13 mouse cellular contexts compared by ENCODE assay signal in genomic region chr1:177343121-177343520, GRCm38 (mm10).
DNase-seq lines count a peak whose midpoint lies in the region; ATAC-seq and TF ChIP-seq lines count a peak whose summit lies in the region.
"Had no signal": no experiment of that assay in that cellular context is flagged by ENCODE, and none has a peak within 500 bp of the region (broad histone marks: within the 10 kb centered on the region; RNA-seq: fewer than 3 reads in every experiment).

No protein-coding gene starts in this region.

- no peaks in the 10 kb centered on the region for H3K4me1 ChIP-seq in cerebellum, adult 2 months (ENCODE audit: control insufficient read depth, insufficient read depth, low read length)
- 0 out of 2 replicates have a peak, but pooled peaks cover 4% of the 10 kb centered on the region for H3K4me1 ChIP-seq in intestine, embryonic 14.5 days (replicated peaks; ENCODE audit: control insufficient read depth, insufficient read depth, low read length)
- H3K4me1 ChIP-seq in intestine, embryonic 15.5 days (replicated peaks), result peaks cover 4% of the 10 kb centered on the region
- H3K4me1 ChIP-seq in neural tube, embryonic 11.5 days (ENCODE audit: control insufficient read depth, insufficient read depth, low read length), result peaks cover 4% of the 10 kb centered on the region; the same call in 1 of the 2 replicates

- TF ChIP-seq POLR2A in cerebellum, adult 2 months (IDR thresholded peaks at IDR 0.05; ENCODE audit: borderline replicate concordance, insufficient read depth, low read length), result no peak

- no peak for ATAC-seq in intestine, embryonic 14.5 days (replicated peaks; ENCODE audit: low FRiP score, low TSS enrichment, low read depth)
- no peak for ATAC-seq in intestine, embryonic 15.5 days
- no peak for ATAC-seq in neural tube, embryonic 11.5 days (ENCODE audit: insufficient read depth, low FRiP score, low TSS enrichment)

- peak; percentile 54 to 68 for DNase-seq in cerebellum, postnatal 10 days
- DNase-seq in cerebellum, adult 2 months, result no peak
- peak; percentile 64 for DNase-seq in intestine, embryonic 14.5 days (ENCODE audit: low spot score)
- peak; percentile 44 for DNase-seq in neural tube, embryonic 11.5 days (ENCODE audit: low spot score)
- no peak for DNase-seq in neural tube, embryonic 10.5 days (ENCODE audit: extremely low spot score, low spot score)
- peak; percentile 30 for DNase-seq in mesoderm, embryonic 11.5 days (ENCODE audit: low read depth, low spot score)
- no peak for DNase-seq in thymus, postnatal 10 days (ENCODE audit: low spot score in 2 of 2)
- DNase-seq: lung, postnatal 10 days; thymus, postnatal 4 days had no signal

- H3K9ac ChIP-seq in intestine, embryonic 14.5 days (ENCODE audit: low read length), result no peak overlapping the region
- no peak overlapping the region for H3K9ac ChIP-seq in intestine, embryonic 15.5 days
- no peak overlapping the region for H3K9ac ChIP-seq in neural tube, embryonic 11.5 days (ENCODE audit: low read length)

- no peaks in the 10 kb centered on the region for H3K27me3 ChIP-seq in cerebellum, adult 2 months (ENCODE audit: control insufficient read depth, insufficient read depth, low read length)
- H3K27me3 ChIP-seq in intestine, embryonic 14.5 days (replicated peaks; ENCODE audit: control insufficient read depth, insufficient read depth, low read length), result no peaks in the 10 kb centered on the region
- no peaks in the 10 kb centered on the region for H3K27me3 ChIP-seq in intestine, embryonic 15.5 days (replicated peaks)
- no peaks in the 10 kb centered on the region for H3K27me3 ChIP-seq in neural tube, embryonic 11.5 days (ENCODE audit: control insufficient read depth, insufficient read depth, low read length)

- H3K4me2 ChIP-seq in intestine, embryonic 14.5 days (ENCODE audit: low read length), result no peak overlapping the region
- no peak overlapping the region for H3K4me2 ChIP-seq in intestine, embryonic 15.5 days (replicated peaks)
- no peak overlapping the region for H3K4me2 ChIP-seq in neural tube, embryonic 11.5 days (ENCODE audit: low read depth)

- WGBS in cerebellum, adult 2 months, result 34% methylated on average over 6 of the region's 6 CpGs
- WGBS in intestine, embryonic 14.5 days, result 20% methylated on average over 6 of the region's 6 CpGs
- 20% methylated on average over 6 of the region's 6 CpGs for WGBS in intestine, embryonic 15.5 days
- WGBS in neural tube, embryonic 11.5 days, result 54% methylated on average over 6 of the region's 6 CpGs

- no peaks in the 10 kb centered on the region for H3K36me3 ChIP-seq in intestine, embryonic 14.5 days (ENCODE audit: control insufficient read depth, insufficient read depth, low read length)
- H3K36me3 ChIP-seq in intestine, embryonic 15.5 days, result no peaks in the 10 kb centered on the region
- H3K36me3 ChIP-seq in neural tube, embryonic 11.5 days (ENCODE audit: control insufficient read depth, insufficient read depth, low read length), result no peaks in the 10 kb centered on the region
- H3K36me3 ChIP-seq: forebrain, embryonic 10.5 days; hindbrain, embryonic 10.5 days had no signal

- no peak overlapping the region for H3K27ac ChIP-seq in cerebellum, adult 2 months (ENCODE audit: insufficient read depth, low read length)
- H3K27ac ChIP-seq in intestine, embryonic 14.5 days (ENCODE audit: low read depth), result no peak overlapping the region
- no peak overlapping the region for H3K27ac ChIP-seq in intestine, embryonic 15.5 days
- no peak overlapping the region for H3K27ac ChIP-seq in neural tube, embryonic 11.5 days (ENCODE audit: low read depth, low read length)
- H3K27ac ChIP-seq: forebrain, embryonic 10.5 days; hindbrain, embryonic 10.5 days; layer of hippocampus, adult 2 months had no signal

- no peak for TF ChIP-seq CTCF in cerebellum, adult 2 months (IDR thresholded peaks at IDR 0.05; ENCODE audit: borderline replicate concordance, insufficient read depth, low read depth, low read length)

- H3K4me3 ChIP-seq in cerebellum, adult 2 months (replicated peaks; ENCODE audit: insufficient read depth, low read depth, low read length), result no peak overlapping the region
- no peak overlapping the region for H3K4me3 ChIP-seq in intestine, embryonic 14.5 days (ENCODE audit: low read depth, low read length)
- no peak overlapping the region for H3K4me3 ChIP-seq in intestine, embryonic 15.5 days (replicated peaks)
- H3K4me3 ChIP-seq in neural tube, embryonic 11.5 days (ENCODE audit: low read depth, low read length), result no peak overlapping the region
- H3K4me3 ChIP-seq: forebrain, embryonic 10.5 days; hindbrain, embryonic 10.5 days; layer of hippocampus, adult 2 months had no signal

- H3K9me3 ChIP-seq in intestine, embryonic 14.5 days (ENCODE audit: control insufficient read depth, low read length), result no peaks in the 10 kb centered on the region
- H3K9me3 ChIP-seq in intestine, embryonic 15.5 days, result no peaks in the 10 kb centered on the region
- H3K9me3 ChIP-seq in neural tube, embryonic 11.5 days (ENCODE audit: control insufficient read depth, low read length), result no peaks in the 10 kb centered on the region
- H3K9me3 ChIP-seq: forebrain, embryonic 10.5 days; hindbrain, embryonic 10.5 days had no signal

Comparison
In these comparisons a context has a peak if more than half of its experiments do, and no peak if none do; other contexts are left out.
1. DNase-seq: peak in cerebellum, postnatal 10 days (2 of 2), intestine, embryonic 14.5 days (single experiment), neural tube, embryonic 11.5 days (single experiment) and mesoderm, embryonic 11.5 days (single experiment); none in cerebellum, adult 2 months (0 of 2), neural tube, embryonic 10.5 days (single experiment) and thymus, postnatal 10 days (0 of 2).